Mouse (Mus musculus): ENCODE measurements around the gene Mepce.

DNA sequence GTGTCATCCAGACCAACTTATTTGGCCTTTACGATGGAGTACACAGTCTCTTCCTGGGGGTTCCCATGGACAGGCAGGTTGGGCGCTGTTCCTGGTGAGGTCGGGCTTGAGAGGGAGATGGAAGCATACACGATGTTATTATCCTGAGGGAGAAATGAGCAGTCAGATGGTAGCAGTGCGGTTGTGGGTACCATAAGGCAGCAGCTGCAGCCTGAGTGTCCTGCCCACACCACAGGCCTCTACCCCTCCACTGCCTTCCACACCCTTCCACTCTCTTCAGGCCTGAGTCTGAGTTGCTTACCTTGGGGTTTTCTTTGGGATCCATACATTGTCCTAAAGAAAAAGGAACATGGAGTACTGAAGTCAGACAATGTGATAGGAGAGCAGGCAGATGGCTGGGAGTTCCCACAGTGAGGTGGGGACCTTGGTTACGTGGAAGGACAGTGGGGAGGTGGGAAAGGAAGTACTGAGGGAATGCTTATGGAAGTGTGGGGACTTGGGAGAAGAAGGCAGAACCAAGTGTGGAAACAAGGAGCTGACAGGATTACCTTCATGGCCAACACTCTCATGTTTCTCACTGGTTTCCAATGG, 36.1 kb upstream of the Mepce start:
- TF ChIP-seq CTCF (IDR thresholded peaks at IDR 0.05 in 2 of 3, conservative IDR thresholded peaks at IDR 0.05 in 1 of 3; ENCODE audit: control insufficient read depth in 1 of 3, insufficient read depth in 1 of 3, low read depth in 2 of 3, low read length in 3 of 3, poor library complexity in 1 of 3, severe bottlenecking in 1 of 3) (no peak), KAT2A (conservative IDR thresholded peaks at IDR 0.05; ENCODE audit: low read depth, low read length) (no peak), POLR2A (IDR thresholded peaks at IDR 0.05; ENCODE audit: control insufficient read depth in 1 of 2, insufficient read depth in 1 of 2, low read depth in 1 of 2, low read length in 2 of 2, poor library complexity in 1 of 2) (no peak)

Measured in MEL (cell line).